Mouse (Mus musculus) spleen, postnatal 4 days (tissue): ENCODE measurements around the gene Chmp3.

Source experiments
- DNase-seq, 2 experiments: peaks; one replicate each; pipeline ENCODE4 v3.0.0; 2022; ENCODE audit warnings: low spot score in 2 of 2

Gene Chmp3

DNA sequence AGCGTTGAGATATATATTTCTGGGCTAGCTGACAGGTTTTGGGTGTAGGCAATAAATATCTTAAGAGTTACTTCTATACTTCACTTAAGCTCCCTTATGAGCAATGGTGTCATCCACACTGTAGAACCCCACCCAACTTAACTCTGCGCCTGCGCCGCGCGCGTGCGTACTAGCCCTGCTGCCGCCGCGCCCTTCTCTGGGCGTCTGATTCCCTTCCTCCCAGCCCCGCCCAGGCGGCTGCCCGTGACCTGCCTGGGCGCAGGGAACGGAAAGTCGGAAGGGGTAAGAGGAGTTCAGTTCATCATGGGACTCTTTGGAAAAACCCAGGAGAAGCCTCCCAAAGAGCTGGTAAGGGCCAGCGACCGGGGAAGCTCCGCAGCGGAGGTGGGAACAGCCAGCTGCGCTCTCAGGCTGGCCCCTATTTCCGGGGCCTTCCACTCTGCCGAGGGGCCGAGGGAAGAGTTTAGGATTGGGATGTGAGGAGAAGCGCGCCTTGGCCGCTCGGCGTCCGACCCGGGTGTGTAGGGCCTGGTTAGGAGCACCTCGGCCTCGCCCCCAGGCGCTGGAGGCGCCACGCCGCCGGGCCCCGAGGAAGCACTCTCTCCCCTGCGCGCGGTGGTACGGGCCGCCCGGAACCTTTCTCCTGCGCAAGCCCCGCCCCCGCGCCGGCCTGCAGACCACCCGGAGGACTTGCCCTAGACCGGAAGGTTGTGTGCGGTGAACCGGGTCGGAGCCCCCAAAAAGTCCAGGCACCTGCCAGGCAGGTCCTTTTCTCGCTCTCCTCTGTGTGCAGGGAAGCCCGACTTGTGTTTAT lies at the start of gene Chmp3:
TSS of gene Chmp3 (plus strand) at position 112 of the 814 bp plus-strand sequence.
- peak; percentile 97 to 99 for DNase-seq

GRCm38 (mm10) chr6:71494341-71495020 lies 49.1 kb upstream of the Chmp3 start:
- DNase-seq: peak; percentile 54 to 84

GRCm38 (mm10) chr6:71500575-71500974 lies 43.0 kb upstream of the Chmp3 start:
- no peak for DNase-seq

GRCm38 (mm10) chr6:71503001-71503400 lies 40.6 kb upstream of the Chmp3 start:
- no peak for DNase-seq

- no peak for DNase-seq
Observed at GRCm38 (mm10) chr6:71503670-71504069, 39.9 kb upstream of the Chmp3 start.

DNA sequence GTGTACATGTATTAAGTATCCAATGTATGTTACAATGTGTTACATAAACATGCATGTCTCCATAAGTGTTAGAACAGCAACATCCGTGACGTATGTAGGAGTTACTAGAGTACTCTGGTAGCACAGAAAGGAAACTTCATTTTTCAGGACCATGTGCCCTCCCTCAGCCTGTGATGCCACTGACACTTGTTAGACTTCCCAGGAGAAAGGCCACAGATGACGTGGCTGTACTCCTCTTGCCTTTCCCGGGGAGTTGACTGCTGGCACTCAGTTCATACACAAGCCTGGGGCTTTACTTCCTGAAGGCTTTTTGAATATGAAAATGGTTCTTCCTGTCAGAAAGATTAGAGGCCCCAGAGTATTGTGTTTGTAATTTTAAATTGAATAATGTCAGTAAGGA lies 39.5 kb upstream of the Chmp3 start:
- DNase-seq: no peak

DNA sequence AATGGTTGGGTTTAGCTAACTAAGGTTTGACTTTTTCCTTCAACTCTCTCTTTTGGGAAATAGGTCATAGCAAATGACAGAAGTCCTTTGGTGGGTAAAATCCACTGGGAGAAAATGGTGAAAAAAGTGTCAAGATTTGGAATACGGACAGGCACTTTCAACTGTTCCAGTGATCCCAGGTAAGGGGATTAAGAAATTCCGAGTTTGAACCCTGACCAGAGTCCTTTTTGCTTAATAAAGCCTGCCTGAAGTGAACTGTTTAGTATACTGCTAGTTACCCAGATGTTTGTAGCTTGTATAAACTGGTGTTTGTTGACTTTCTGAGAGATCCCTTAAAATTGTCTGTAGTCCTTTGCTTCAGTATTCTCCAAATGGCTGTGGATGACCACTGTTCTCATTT lies 37.9 kb upstream of the Chmp3 start:
- no peak for DNase-seq

- DNase-seq: no peak
Observed at GRCm38 (mm10) chr6:71519476-71519875, 24.1 kb upstream of the Chmp3 start.

DNA sequence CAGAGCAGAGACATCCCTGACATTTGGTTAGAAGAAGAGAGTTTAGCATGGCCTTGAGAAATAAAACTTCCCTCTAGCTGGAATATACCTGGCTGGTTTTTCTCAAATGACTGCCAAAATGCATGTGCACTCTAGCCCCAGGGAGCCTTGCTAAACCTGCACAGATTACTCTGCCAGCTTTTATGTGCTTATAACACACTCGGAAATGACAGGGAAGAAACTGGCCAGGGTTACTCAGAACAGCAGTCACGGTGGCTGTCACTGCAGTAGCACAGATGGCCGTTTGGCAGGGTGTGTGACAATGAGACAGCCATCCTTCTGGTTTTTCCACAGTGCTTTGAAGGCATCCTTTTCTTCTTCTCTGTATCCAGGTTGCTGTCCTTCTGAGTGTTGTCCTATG lies 18.0 kb upstream of the Chmp3 start:
- DNase-seq: no peak

- no peak for DNase-seq
Observed at GRCm38 (mm10) chr6:71527056-71527455, 16.5 kb upstream of the Chmp3 start.

DNA sequence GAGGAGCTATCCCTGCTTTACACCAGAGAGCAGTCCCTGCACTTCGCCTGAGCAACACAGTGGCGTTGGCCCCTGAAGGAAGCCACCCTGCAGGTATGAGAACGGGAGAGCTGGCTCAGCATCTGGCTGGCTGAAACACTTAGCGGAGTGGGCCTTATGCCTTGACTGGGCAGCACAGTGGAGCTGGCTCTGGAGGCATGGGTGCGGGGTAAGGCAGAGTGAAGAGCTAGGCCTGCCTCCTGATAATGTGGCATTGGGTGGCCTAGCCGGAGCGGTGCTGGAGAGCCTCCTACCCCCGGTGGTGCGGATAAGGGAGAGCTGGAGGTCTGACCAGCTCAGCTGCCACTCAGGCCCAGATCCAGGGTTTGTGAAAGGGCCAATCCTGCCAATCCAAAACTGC lies 15.8 kb upstream of the Chmp3 start:
- DNase-seq: no peak

- DNase-seq: peak in 1 of 2 experiments; percentile 37
Observed at GRCm38 (mm10) chr6:71530176-71530575, 13.4 kb upstream of the Chmp3 start.

- no peak for DNase-seq
Observed at GRCm38 (mm10) chr6:71537286-71537685, 6.3 kb upstream of the Chmp3 start.

- no peak for DNase-seq
Observed at GRCm38 (mm10) chr6:71555507-71555951, 11.9 kb downstream of the Chmp3 start.

GRCm38 (mm10) chr6:71556826-71557225 lies 13.2 kb downstream of the Chmp3 start:
- no peak for DNase-seq

- no peak for DNase-seq
Observed at GRCm38 (mm10) chr6:71568616-71569015, 25.0 kb downstream of the Chmp3 start.

GRCm38 (mm10) chr6:71569025-71569424 lies 25.4 kb downstream of the Chmp3 start:
- no peak for DNase-seq

DNA sequence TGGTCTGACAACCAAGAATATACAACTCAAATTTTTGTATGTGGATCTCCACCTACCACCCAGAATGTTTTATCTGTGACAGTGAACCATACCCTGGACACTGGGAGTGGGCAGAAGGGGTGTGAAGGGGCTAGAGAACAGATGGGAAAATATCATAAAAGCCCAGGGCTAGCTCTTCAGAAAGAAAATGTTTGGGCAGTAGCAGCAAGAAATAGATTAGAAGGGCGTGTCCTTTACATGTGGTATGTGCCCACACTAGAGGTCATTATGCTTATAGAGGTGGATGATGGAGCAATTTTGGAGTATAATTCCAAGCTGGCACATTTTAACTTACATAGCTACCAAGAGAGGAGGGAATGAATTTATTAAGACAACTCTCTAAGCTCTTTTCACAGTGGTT lies 31.8 kb downstream of the Chmp3 start:
- DNase-seq: no peak

GRCm38 (mm10) chr6:71579478-71579877 lies 35.9 kb downstream of the Chmp3 start:
- DNase-seq: no peak

GRCm38 (mm10) chr6:71583198-71583597 lies 39.6 kb downstream of the Chmp3 start:
- no peak for DNase-seq

GRCm38 (mm10) chr6:71589401-71589800 lies 45.8 kb downstream of the Chmp3 start:
- no peak for DNase-seq

DNA sequence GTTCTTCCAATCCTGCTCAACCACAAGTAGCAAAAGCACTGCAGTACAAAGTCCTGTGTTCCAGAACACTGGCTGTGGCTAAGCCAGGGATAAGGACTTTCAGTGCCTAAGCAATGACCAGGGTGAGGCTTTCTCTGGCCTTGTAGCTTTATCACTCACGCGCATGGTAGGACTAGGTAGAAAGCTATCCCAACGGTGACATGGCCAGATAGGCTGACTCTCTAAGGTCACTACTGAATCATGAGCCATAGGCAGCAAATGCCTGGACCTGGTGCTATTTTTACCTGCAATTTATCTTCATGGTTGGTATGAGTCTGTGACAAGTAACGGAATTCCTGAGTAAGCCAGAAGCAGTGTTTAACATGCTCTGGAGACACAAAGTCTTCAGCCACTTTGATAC lies 46.6 kb downstream of the Chmp3 start:
- no peak for DNase-seq

DNA sequence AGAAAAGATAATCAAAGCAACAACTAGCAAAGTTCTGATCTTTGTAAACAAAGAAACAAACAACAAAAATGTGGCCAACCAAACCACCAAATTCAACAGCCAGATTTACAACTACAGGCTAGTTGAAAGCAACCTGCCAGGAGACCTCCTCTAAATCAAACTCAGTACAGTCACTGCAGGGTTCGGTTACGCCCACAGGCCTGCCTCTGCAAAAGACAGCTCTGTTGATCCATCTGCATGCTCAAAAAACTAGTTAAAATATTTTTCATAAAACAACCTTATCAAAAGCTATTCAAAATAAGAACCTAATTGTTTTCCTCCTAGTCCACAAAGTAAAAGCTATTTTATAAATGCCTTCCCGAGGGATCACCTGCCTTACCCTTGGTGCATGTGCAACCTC lies 64.2 kb downstream of the Chmp3 start:
- no peak for DNase-seq
